Mouse (Mus musculus) heart, adult 2 months (tissue): Measurements from ENCODE around the gene Hoxa4.

Experiments used
- CTCF ChIP-seq: fragments of 200-600 bp; IDR thresholded peaks from 2 replicates; pipeline ENCODE4 v1.8.1; 2022; ENCODE audit warnings: antibody characterized with exemption, mild to moderate bottlenecking, moderate library complexity
- EP300 ChIP-seq: fragments of 200-500 bp; IDR thresholded peaks from 2 replicates; pipeline ENCODE4 v1.6.1; 2011; ENCODE audit warnings: low read depth, low read length, control low read depth; ENCODE audit not compliant: insufficient read depth
- POLR2A ChIP-seq: fragments of 200-500 bp; IDR thresholded peaks from 2 replicates; pipeline ENCODE4 v1.6.1; 2011; ENCODE audit warnings: mild to moderate bottlenecking, low read depth, low read length, control low read depth; ENCODE audit not compliant: insufficient read depth

DNA sequence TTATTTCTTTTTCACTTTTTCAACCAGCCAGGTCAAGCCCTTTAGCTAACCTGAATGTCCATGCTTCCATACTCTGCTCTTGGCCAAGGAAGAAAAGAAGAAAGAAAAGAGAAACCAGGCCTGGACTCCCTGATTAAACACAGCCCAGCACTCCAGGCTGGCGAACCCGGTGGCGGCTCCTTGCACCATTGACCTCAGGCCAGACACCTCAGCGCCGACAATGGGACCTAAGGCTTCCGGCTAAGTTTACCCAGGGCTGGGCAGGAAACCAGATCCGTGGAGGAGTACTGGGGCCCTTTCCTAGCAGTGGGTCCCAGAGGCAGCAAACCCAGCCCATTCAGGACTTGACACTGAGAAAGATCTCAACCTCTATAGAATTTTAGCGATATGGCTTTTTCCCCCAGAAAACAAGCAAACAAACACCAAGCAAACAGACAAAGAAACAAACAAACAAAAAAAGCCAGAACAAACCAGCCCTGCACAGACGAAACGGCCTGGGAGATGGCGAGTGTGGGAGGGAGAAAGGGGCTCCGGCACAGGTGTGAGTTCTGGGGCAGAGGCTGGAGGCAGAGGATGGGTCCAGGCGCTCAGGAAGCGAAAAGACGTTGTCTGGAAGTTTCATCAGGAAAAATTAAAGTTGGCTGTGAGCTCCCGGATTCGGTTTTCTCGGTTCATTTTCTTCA is 40.5 kb upstream of the Hoxa4 start:
- no peak for TF ChIP-seq POLR2A
- TF ChIP-seq CTCF: no peak
- TF ChIP-seq EP300: no peak
